Mouse (Mus musculus): Measurements from ENCODE around the gene Tmem265.

DNA sequence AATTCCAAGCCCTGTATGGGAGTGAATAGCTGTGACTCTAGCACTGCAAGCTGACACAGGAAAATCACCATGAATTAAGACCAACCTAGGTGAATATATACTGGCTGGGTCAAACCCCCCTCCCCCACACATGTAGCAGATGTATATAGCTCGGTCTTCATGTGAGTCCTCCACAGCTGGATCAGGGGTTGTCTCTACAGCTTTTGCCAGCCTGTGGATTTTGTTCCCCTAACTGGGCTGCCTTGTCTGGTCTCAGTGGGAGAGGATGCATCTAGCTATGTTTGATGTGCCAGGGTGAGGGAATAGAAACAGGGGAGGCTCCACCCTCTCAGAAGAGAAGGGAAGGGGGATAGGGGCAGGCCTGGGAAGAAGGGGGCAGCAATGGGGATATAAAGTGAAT is 55.1 kb downstream of the Tmem265 start:
- TF ChIP-seq CTCF (IDR thresholded peaks at IDR 0.05) (no peak), POLR2A (IDR thresholded peaks at IDR 0.05; ENCODE audit: insufficient read depth, low read depth, low read length) (no peak)

Data from heart, adult 2 months (tissue).